Mouse (Mus musculus): ENCODE results near the gene Sla2.

DNA sequence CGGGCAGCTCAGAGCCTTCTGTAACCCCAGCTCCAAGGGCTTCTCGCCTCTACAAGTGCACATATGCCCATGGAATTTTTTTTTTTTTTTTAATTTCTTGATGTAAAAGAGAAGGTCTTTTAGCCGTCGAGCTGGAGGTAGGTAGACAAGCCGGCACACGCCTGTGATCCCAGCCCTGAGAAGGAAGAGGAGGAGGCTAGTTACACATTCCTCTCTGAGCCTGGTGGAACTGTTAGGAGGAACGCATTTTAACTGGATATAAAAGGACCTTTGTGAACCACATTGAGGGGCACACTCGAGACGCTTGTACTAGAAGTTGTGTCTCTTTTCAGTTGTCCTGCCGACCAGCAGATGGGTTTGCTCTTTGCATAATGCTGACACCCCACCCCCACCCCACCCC, 42.3 kb downstream of the Sla2 start:
- TF ChIP-seq POLR2A (IDR thresholded peaks at IDR 0.05; ENCODE audit: borderline replicate concordance, extremely low read depth, insufficient read depth, insufficient read length, poor library complexity, severe bottlenecking) (no peak), CTCF (IDR thresholded peaks at IDR 0.05; ENCODE audit: borderline replicate concordance, extremely low read depth, insufficient read depth, insufficient read length) (no peak)
